Mouse (Mus musculus): ENCODE measurements around the gene Kctd11. TPM values are rescaled to one million over a fixed set of nuclear protein-coding genes. Genes with fewer than 3 reads are reported as not detected.

Gene Kctd11
- polyA plus RNA-seq, 1 experiment: 3.6 TPM

DNA sequence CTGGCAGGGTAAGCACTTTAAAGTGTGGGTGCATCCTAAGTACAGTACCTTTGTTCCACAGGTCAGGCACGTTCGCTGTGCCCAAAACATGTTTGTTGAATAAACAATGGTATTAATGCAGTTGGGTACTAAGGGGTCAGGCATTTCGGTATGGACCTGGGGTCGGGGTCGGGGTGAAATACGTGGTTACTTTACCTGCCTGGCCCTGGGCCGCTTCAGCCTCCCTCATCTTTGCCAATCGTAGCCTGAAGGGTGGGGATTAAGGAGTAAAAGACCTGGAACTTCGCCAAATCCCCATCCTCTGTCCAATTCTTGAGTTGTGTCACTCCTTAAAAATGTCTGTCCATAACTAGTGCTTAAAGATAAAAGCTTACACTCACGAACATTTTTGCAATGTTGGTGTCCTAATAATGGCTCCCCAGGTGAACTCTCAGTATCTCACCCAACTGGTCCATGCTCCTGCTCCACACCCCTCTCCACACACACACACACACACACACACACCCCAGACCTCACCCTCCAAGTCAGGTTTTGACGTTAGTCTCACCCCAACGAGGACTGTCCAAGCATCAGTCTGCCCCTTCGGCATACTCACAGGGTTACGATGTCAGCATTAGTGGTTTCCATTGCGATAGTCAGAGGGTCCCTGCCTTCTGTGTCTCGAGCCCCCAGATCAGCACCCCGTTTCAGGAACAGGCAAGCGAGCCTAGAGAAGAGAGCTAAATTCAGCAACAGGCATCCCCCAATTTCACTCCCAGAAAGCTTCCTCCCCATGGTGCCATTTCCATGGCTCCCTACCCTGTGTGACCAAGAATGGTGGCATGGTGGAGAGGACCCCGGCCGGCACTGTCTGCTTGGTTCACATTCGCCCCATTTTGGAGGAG, 823 bp upstream of the Kctd11 start:
- peaks cover 4% of the 10 kb centered on the region for H3K4me1 ChIP-seq (ENCODE audit: control insufficient read depth, insufficient read depth, low read length)
- TF ChIP-seq POLR2A (IDR thresholded peaks at IDR 0.05; ENCODE audit: borderline replicate concordance, control insufficient read depth, low read depth, low read length) (no peak), CTCF (IDR thresholded peaks at IDR 0.05; ENCODE audit: control insufficient read depth, insufficient read depth, low read length) (no peak)
- 78% methylated on average over 21 of the region's 21 CpGs for WGBS
- H3K27ac ChIP-seq (ENCODE audit: control insufficient read depth, insufficient read depth, low read depth, low read length, poor library complexity): peak overlapping the region; percentile 93
- H3K4me3 ChIP-seq (replicated peaks; ENCODE audit: control insufficient read depth, low read depth, low read length): no peak overlapping the region

DNA sequence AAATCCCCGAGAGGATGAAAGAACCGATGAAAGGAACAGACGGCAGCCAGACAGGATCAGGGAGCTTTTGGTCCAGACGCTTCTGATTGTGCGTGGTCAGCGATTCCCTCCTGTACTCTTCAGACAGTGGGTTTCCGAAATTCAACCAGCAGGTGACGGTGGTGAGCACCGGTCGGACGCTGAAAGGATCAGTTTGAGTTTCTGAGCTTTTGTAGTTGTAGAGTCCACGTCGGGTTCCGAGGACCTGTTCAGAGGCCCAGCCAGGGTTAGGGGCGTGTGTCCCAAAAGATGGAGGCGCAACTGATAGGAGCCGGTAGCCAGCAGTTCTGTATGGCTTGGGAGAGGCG, 727 bp downstream of the Kctd11 start:
- TF ChIP-seq CTCF (IDR thresholded peaks at IDR 0.05; ENCODE audit: control insufficient read depth, insufficient read depth, low read length) (peak; percentile 85), POLR2A (IDR thresholded peaks at IDR 0.05; ENCODE audit: borderline replicate concordance, control insufficient read depth, low read depth, low read length) (no peak)
- H3K4me3 ChIP-seq (replicated peaks; ENCODE audit: control insufficient read depth, low read depth, low read length): peak overlapping the region; percentile 69
- peaks cover 4% of the 10 kb centered on the region for H3K4me1 ChIP-seq (ENCODE audit: control insufficient read depth, insufficient read depth, low read length)
- H3K27ac ChIP-seq (ENCODE audit: control insufficient read depth, insufficient read depth, low read depth, low read length, poor library complexity): peak overlapping the region; percentile 93
- WGBS: 2% methylated on average over 18 of the region's 18 CpGs

DNA sequence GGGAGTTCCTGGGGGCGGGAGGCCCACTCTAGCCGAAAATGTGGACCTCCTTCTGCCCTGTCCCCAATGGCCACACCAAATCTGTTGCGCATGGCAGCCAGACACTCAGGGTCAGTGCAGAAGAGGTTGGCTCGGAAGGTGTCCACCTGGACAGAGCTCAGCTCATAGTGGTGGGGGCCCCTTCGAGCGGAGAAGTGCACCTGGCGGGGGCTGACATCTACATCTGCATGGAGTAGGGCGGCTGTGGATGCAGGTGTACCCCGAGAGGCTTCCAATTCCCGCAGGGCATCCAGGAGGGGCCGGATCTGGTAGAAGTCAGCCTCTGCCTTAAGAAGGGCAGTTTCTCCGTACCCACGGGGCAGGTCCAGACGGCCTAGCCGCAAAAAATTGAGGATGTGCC, 1.5 kb downstream of the Kctd11 start:
- no peak for TF ChIP-seq POLR2A (IDR thresholded peaks at IDR 0.05; ENCODE audit: borderline replicate concordance, control insufficient read depth, low read depth, low read length)
- TF ChIP-seq CTCF (IDR thresholded peaks at IDR 0.05; ENCODE audit: control insufficient read depth, insufficient read depth, low read length): no peak
- H3K27ac ChIP-seq (ENCODE audit: control insufficient read depth, insufficient read depth, low read depth, low read length, poor library complexity): no peak overlapping the region
- 93% methylated on average over 15 of the region's 15 CpGs for WGBS
- no peak overlapping the region for H3K4me3 ChIP-seq (replicated peaks; ENCODE audit: control insufficient read depth, low read depth, low read length)
- peaks cover 4% of the 10 kb centered on the region for H3K4me1 ChIP-seq (ENCODE audit: control insufficient read depth, insufficient read depth, low read length)

DNA sequence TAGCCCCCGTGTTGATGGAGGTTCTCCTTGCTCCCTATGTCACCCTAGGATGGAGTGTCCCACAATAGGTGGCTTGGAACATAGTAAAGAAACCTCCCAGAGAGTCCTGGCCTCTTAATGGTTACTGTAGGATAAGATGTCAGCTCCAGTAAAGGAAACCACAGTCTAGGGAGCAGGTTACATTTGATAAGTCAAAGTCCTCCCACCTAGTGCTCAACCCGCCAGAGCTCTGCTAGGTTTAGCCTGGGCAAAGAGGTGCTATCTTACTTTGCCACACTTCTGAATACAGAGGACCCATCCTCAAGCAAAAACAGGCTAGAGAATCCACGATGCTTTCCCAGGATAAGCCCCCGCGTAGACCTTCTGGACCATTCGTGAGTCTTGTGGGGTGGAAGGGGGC, 2.3 kb downstream of the Kctd11 start:
- Histone ChIP-seq H3K4me3 (replicated peaks; ENCODE audit: control insufficient read depth, low read depth, low read length) (no peak overlapping the region), H3K4me1 (ENCODE audit: control insufficient read depth, insufficient read depth, low read length) (peaks cover 4% of the 10 kb centered on the region), H3K27ac (ENCODE audit: control insufficient read depth, insufficient read depth, low read depth, low read length, poor library complexity) (no peak overlapping the region)
- no peak for TF ChIP-seq CTCF (IDR thresholded peaks at IDR 0.05; ENCODE audit: control insufficient read depth, insufficient read depth, low read length)
- TF ChIP-seq POLR2A (IDR thresholded peaks at IDR 0.05; ENCODE audit: borderline replicate concordance, control insufficient read depth, low read depth, low read length): no peak
- 66% methylated on average over 6 of the region's 6 CpGs for WGBS

DNA sequence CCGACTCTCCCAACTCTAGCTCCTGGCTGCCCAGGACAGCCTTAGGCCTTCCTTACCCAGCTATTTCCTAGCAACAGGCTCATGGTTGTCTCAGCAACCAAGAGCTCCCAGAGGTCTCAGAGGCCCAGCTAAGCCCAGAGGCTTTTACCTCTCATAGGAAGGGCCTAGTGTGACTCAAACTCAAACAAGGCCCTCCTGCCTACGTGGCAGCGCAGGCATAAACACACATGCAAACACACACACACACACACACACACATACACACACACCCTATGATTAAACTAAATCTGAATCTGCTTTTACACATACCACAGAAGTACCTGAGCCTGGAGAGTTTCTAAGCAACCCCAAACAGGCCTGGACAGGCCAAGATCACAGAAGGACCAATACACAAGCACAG, 2.8 kb downstream of the Kctd11 start:
- TF ChIP-seq POLR2A (IDR thresholded peaks at IDR 0.05; ENCODE audit: borderline replicate concordance, control insufficient read depth, low read depth, low read length) (no peak), CTCF (IDR thresholded peaks at IDR 0.05; ENCODE audit: control insufficient read depth, insufficient read depth, low read length) (no peak)
- no peak overlapping the region for H3K4me3 ChIP-seq (replicated peaks; ENCODE audit: control insufficient read depth, low read depth, low read length)
- H3K27ac ChIP-seq (ENCODE audit: control insufficient read depth, insufficient read depth, low read depth, low read length, poor library complexity): no peak overlapping the region
- 81% methylated on average over 3 of the region's 3 CpGs for WGBS
- H3K4me1 ChIP-seq (ENCODE audit: control insufficient read depth, insufficient read depth, low read length): peaks cover 4% of the 10 kb centered on the region

DNA sequence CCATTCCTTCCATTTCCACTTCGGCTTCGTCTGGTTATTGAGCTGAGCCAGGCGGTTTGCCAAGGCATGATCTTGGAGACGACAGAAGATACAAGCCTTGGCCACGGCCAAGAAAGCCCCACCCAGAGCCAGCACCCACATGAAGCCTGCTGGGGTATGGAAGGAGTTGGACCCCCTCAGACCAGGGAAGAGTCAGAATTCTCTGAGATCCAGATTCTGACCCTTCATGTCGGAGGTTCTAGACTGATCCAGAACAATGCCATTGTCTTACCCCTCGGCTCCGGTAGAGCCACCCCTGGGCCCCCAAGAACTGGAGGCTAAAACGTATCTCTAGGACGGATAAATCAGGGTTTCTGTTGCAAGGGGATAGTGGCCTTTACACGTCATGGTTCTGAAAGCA, 3.3 kb downstream of the Kctd11 start, which contains the start of gene Tmem95:
TSS of gene Tmem95 (minus strand) at position 141 of the 400 bp plus-strand sequence.
- no peak for TF ChIP-seq CTCF (IDR thresholded peaks at IDR 0.05; ENCODE audit: control insufficient read depth, insufficient read depth, low read length)
- no peak within 1 kb of the TSS for H3K4me3 ChIP-seq (replicated peaks; ENCODE audit: control insufficient read depth, low read depth, low read length)
- 77% methylated on average over 11 of the region's 11 CpGs for WGBS
- no peak within 1 kb of the TSS for H3K27ac ChIP-seq (ENCODE audit: control insufficient read depth, insufficient read depth, low read depth, low read length, poor library complexity)
- H3K4me1 ChIP-seq (ENCODE audit: control insufficient read depth, insufficient read depth, low read length): peaks cover 4% of the 10 kb centered on the region

DNA sequence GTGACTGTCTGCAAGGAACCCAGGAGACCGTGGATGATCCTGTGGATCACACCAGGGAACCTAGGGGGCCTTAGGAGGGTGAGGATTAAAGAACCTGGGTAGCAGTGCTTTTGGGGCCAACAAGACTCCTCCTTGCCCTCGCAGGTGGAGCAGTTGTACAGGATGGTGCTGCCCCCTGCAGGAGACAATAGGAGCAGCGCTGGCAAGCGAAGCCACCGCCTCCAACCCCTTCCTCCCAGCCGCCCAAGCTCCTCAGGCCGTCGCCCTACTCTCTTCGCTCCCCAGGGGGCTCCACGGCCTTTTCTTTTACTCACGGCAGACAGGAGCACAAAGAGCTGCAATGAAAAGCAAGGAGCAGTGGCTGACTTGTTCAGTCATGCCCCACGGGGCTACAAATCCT, 4.3 kb downstream of the Kctd11 start:
- TF ChIP-seq POLR2A (IDR thresholded peaks at IDR 0.05; ENCODE audit: borderline replicate concordance, control insufficient read depth, low read depth, low read length) (no peak), CTCF (IDR thresholded peaks at IDR 0.05; ENCODE audit: control insufficient read depth, insufficient read depth, low read length) (peak; percentile 93)
- no peak overlapping the region for H3K27ac ChIP-seq (ENCODE audit: control insufficient read depth, insufficient read depth, low read depth, low read length, poor library complexity)
- H3K4me3 ChIP-seq (replicated peaks; ENCODE audit: control insufficient read depth, low read depth, low read length): no peak overlapping the region
- peaks cover 3% of the 10 kb centered on the region for H3K4me1 ChIP-seq (ENCODE audit: control insufficient read depth, insufficient read depth, low read length)
- 3% methylated on average over 12 of the region's 12 CpGs for WGBS

DNA sequence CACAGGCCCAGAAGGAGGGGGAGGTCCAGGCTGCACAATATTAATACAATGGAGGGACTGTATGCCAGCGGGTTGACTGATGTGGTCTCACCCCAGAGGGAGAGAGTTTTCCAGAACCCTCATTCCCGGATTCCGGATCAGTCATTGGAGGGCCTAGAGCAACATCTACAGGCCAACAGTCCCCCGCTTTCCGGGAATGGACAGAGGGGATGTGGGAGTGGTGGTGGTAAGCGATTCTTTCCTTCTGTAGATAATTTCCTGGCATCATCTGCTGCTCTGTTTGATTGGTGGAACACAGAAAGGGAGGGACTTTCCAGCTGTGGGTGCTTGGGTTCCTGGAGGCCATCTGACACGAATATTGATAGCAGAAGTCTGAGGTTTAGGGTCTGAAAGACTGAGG, 5.0 kb downstream of the Kctd11 start:
- H3K4me3 ChIP-seq (replicated peaks; ENCODE audit: control insufficient read depth, low read depth, low read length): no peak overlapping the region
- WGBS: 31% methylated on average over 7 of the region's 7 CpGs
- TF ChIP-seq POLR2A (IDR thresholded peaks at IDR 0.05; ENCODE audit: borderline replicate concordance, control insufficient read depth, low read depth, low read length) (no peak), CTCF (IDR thresholded peaks at IDR 0.05; ENCODE audit: control insufficient read depth, insufficient read depth, low read length) (no peak)
- H3K27ac ChIP-seq (ENCODE audit: control insufficient read depth, insufficient read depth, low read depth, low read length, poor library complexity): no peak overlapping the region
- H3K4me1 ChIP-seq (ENCODE audit: control insufficient read depth, insufficient read depth, low read length): peaks cover 2% of the 10 kb centered on the region; the same call in 1 of the 2 replicates
